Mouse (Mus musculus): ENCODE results near the gene Ripply3.

Ripply3 gene

DNA sequence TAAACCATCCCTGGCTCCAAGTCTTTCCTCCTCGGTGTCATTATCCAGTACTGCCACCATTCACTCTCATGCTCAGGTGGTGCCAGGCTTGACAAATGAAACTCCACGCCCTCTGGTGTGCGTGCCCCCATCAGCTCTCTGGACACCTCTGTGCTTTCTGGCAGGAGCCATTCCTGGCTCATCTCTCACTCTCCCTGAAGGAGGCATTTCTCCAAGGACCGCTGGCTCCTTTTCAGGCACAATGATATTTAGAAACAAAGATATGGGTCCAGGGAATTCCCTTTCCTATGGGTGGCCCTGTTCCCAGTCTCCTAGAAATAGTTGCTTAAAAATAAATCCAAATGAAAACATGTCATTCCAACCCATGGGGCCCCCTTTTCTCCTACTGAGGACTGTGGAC is 19.2 kb upstream of the Ripply3 start:
- ChIA-PET POLR2A (interaction anchor here in 1 of 4 experiments (1.0 to 1.8 kb wide), 2 partner anchors 9 to 335 kb away, joined by 3 to 5 read pairs; no protein-coding TSS in a partner anchor), CTCF (no interaction called here)

DNA sequence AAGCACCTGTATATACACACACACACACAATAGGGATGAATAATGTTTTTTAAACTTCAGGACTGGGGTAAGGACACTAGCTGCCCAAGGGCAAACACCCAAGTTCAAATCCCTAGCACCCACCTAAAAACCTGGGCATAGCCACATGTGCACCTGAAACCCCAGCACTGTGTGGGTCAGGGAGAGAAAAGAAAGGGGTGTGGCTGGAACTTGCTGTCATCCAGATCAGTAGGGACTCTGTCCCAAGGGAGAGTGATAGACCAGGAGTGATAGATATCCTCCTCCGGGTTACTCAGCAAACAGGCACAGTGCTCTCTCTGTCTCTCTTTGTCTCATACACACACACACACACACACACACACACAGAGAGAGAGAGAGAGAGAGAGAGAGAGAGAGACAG is 16.8 kb upstream of the Ripply3 start:
- ChIA-PET CTCF (interaction anchor here in 1 of 4 experiments (0.6 kb wide), 1 partner anchor 516 kb away, joined by 3 read pairs; no protein-coding TSS in a partner anchor), POLR2A (interaction anchor here in 3 of 4 experiments (0.6 to 3.8 kb wide), 3 partner anchors 8 to 153 kb away, joined by 4 to 44 read pairs (median 11); no protein-coding TSS in a partner anchor)

DNA sequence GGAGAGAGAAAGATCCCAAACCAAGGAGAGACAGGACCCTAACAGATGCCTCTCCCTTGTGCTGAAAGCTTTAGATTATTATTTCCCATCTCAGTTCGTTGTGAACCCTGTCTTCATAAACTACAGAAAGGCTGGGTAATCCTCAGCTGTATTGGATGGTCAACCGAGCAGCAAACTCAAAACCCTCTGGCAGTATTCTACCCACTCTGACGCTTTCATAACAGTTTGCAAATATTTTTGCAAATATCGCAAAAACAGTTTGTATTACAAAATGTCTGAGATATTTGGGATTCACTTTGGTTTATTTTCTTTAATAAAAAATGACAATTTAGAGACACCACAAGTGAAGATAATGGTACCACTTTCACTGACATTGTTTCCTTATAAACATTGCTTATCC is 16.3 kb upstream of the Ripply3 start:
- CTCF ChIA-PET, result interaction anchor here in 1 of 4 experiments (2.8 kb wide), 1 partner anchor 10 kb away, joined by 16 read pairs; no protein-coding TSS in a partner anchor
- POLR2A ChIA-PET, result interaction anchor here in 3 of 4 experiments (0.5 to 3.8 kb wide), 8 partner anchors 9 to 516 kb away, joined by 3 to 44 read pairs (median 4); no protein-coding TSS in a partner anchor

DNA sequence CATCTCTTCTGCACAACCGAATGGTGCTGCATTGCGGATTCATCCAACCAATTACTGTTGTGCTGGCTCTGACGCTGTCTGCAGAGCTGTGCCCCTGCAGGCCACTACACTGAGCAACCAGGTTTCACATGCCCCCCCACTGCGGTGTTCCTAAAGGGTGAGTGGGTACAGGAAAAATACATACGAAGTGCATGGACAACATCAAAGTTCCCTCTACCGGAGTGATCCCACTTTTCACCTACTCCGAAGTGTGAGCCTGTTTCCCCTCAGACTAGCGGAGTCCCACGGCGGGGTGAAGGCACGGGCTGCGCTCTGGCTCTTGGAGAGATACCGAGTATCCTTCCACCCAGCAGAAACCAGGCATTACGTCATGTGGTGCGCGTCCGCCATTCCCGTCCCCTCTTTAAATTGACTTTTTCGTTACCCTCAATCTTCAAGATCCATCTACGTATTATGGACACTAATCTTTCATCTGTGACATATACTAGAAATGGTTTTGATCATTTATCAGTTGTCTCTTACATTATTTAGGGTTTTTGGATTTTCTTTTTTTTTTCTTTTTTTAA is 15.5 kb upstream of the Ripply3 start:
- ChIA-PET CTCF (interaction anchor here in 3 of 4 experiments (0.5 to 2.8 kb wide), 17 partner anchors 10 to 1609 kb away, joined by 3 to 16 read pairs (median 4); partner anchors contain the start of gene Ripply3 (in 1 of the 3)), POLR2A (interaction anchor here (0.5 to 3.8 kb wide), 26 partner anchors 10 to 544 kb away, joined by 3 to 44 read pairs (median 4); partner anchors contain the start of genes Pigp (in 1 of the 4), Ripply3 (in 1 of the 4), Sim2 (in 1 of the 4) and Ttc3 (in 1 of the 4))

DNA sequence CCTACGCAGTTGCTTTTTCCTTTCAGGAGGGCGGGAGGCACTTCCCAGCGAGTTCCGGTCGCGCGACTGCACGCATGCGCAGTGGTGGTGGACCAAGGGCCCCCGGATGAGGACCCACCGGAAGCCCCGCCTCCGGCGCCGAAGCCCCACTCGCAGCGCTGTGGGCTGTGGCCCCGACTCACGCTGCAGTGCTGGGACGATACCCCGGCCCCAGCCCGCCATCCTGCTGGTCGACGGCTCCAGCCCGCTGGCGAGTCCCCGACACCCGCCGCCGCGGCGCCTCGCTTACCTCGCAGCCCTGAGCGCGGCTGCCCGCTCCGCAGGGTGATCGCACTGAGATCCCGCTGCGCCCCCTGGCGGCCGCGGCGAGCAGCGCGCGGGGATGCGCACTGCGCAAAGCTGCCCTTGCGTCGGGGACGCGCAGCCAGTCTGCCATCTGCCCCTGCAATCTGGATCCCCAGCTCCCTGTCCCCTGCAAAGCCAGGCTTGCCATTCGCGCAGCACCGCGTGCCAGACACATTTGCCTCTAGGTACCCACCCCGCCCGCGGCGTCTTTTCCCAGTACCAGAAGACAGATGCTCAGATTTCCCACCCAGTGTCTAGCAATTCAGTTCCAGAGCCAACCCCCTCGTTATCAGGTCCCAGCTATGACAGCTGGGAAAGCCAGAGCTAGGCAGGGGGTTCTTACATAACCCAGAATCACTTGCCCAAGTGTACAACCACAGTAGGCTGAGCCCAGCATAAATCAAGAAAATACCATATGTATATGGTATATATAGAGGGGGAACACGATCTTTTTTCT is 14.8 kb upstream of the Ripply3 start, which contains the start of gene Hlcs:
Gene Hlcs (minus strand): TSS at position 343 of the 802 bp plus-strand sequence.
- POLR2A ChIA-PET, result interaction anchor here (0.5 to 3.8 kb wide), 45 partner anchors 9 to 543 kb away, joined by 3 to 44 read pairs (median 4); partner anchors contain the start of genes Ripply3 (in 2 of the 4), Ttc3 (in 2 of the 4), Chaf1b (in 1 of the 4) and Cldn14 (in 1 of the 4)
- CTCF ChIA-PET, result interaction anchor here (0.5 to 2.8 kb wide), 40 partner anchors 9 to 1608 kb away, joined by 3 to 16 read pairs (median 4); partner anchors contain the start of genes Chaf1b (in 1 of the 4), Ripply3 (in 1 of the 4) and Ttc3 (in 1 of the 4)

DNA sequence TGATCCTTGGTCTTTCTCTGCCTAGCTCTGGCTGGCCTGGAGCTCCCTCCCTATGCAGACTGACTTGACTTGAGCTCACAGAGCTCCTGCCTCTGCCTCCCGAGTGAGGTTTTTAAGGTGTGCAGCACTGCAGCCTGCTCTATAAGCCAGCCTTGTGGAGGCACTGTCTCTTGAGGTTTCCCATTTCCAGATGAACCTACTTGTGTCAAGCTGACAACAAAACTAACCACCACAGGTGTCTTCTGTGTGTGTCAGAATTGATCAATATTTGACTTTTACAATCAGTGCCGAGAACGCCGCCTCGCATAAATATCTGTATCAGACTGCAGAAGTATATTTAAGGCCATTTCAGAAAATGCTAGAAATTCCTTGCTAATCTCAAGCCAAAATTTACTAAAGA is 13.6 kb upstream of the Ripply3 start:
- CTCF ChIA-PET, result interaction anchor here in 3 of 4 experiments (0.6 to 2.8 kb wide), 7 partner anchors 10 to 396 kb away, joined by 3 to 16 read pairs (median 4); no protein-coding TSS in a partner anchor
- POLR2A ChIA-PET, result interaction anchor here (0.5 to 3.8 kb wide), 24 partner anchors 10 to 606 kb away, joined by 3 to 44 read pairs (median 4); partner anchors contain the start of genes Ripply3 (in 2 of the 4), Pigp (in 1 of the 4), Ttc3 (in 1 of the 4) and Vps26c (in 1 of the 4)

DNA sequence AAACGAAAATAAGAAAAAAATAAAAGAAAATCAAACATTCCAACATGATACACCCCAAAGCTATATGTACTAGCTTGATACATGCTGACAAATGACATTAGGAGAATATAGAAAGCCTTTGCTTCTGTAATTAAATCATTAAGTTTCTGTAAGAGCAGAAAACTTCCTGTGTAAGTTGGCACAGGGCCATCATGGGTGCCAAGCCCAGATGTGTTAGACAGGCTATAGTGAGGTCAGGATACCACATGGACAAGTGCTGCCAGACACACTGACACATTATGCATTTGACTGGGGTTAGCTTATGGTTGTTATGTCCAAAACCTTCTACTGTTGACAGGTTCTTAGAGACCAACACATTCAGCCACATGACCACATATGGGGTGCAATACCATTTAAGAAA is 13.0 kb upstream of the Ripply3 start:
- ChIA-PET CTCF (no interaction called here), POLR2A (interaction anchor here (0.6 to 3.8 kb wide), 14 partner anchors 9 to 520 kb away, joined by 3 to 44 read pairs (median 4); partner anchors contain the start of genes Ttc3 (in 2 of the 4), Pigp (in 1 of the 4) and Ripply3 (in 1 of the 4))

DNA sequence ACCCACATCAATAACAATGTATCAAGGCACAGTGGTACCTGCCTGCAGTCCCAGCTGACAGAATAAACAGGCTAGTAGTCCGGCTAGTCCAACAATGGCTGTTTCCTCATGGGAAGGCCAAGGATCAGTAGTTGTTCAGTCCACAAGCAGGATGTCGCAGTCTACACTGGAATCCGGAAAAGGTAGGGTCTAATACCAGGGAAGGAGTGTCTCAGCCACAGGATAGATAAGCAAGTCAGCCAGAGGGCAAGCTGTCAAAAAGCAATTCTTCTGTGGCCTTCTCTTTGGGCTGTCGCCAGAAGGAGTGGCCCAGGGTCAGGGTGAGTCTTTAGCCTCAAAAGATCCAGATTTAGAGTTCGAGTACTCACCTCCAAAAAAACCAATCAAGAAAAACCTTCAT is 10.5 kb upstream of the Ripply3 start:
- ChIA-PET POLR2A (interaction anchor here in 2 of 4 experiments (0.8 to 3.2 kb wide), 6 partner anchors 11 to 434 kb away, joined by 3 to 12 read pairs (median 4); partner anchors contain the start of genes Chaf1b (in 1 of the 2) and Ripply3 (in 1 of the 2)), CTCF (interaction anchor here in 1 of 4 experiments (0.6 kb wide), 1 partner anchor 239 kb away, joined by 3 read pairs; no protein-coding TSS in a partner anchor)

DNA sequence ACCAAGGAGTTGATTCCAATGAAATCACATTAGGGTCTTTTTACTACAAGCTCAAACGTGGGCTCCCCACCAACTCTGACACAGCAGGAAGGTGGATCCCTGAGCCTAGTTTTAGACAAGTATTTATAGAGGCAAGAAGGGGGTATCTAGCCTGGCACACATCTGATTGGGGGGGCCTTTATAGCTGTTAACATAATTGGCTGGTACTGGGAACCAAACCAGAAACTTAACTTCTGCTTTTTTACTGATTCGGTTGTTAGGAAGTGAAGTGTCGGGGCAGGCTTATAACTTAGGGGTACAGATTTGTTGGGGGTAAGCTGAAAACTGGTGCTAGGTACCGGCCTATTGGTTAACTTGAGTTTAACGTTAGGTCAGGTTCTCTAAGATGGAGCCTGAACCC is 8.0 kb upstream of the Ripply3 start:
- ChIA-PET POLR2A (no interaction called here), CTCF (no interaction called here)

DNA sequence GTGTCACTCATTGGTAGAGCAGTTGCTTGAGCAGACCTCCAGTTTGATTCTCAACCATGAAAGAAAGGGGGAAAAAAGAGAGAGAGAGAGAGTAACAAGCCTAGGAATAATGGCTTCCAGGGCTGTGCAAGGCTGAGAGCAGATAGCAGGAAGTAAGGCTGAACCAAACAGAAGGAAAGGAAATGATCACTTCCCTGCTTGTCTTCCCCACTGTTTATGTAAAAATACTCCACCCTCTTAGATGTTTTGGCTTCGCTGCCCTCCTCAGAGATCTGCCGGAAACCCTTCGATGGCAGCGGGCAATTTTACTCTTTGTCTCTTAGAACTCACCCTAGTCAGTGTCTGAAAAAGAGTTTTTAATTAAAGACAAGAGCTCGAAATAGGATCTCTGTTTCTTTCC is 4.5 kb upstream of the Ripply3 start:
- ChIA-PET CTCF (interaction anchor here in 3 of 4 experiments (0.6 to 3.0 kb wide), 4 partner anchors 10 to 54 kb away, joined by 3 to 13 read pairs (median 6); partner anchors contain the start of gene Hlcs (in 2 of the 3)), POLR2A (interaction anchor here in 3 of 4 experiments (0.8 to 2.9 kb wide), 4 partner anchors 8 to 245 kb away, joined by 3 to 7 read pairs (median 5); partner anchors contain the start of gene Hlcs (in 3 of the 3))

DNA sequence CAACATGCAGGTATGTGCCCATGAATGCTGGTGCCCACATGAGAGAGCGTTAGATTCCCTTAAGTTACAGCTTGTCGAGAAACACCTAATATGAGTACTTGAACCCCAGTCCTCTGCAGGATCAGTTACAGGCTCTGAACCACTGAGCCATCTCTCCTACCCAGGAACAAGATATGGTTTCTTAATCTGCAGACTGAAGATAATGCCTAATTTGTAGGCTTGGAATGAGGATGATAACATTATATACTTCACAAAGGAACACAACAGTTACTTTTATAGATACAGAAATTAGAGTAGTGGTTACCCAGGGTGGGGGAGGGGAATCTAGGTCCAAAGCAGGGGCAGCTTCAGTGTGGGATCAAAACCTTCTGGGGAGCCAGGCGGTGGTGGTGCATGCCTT is 2.2 kb upstream of the Ripply3 start:
- CTCF ChIA-PET, result interaction anchor here in 2 of 4 experiments (1.4 to 3.0 kb wide), 2 partner anchors 12 kb away, joined by 3 to 13 read pairs; partner anchors contain the start of gene Hlcs (in 2 of the 2)
- POLR2A ChIA-PET, result interaction anchor here in 3 of 4 experiments (0.5 to 4.1 kb wide), 6 partner anchors 9 to 183 kb away, joined by 3 to 25 read pairs (median 4); partner anchors contain the start of gene Hlcs (in 2 of the 3)

DNA sequence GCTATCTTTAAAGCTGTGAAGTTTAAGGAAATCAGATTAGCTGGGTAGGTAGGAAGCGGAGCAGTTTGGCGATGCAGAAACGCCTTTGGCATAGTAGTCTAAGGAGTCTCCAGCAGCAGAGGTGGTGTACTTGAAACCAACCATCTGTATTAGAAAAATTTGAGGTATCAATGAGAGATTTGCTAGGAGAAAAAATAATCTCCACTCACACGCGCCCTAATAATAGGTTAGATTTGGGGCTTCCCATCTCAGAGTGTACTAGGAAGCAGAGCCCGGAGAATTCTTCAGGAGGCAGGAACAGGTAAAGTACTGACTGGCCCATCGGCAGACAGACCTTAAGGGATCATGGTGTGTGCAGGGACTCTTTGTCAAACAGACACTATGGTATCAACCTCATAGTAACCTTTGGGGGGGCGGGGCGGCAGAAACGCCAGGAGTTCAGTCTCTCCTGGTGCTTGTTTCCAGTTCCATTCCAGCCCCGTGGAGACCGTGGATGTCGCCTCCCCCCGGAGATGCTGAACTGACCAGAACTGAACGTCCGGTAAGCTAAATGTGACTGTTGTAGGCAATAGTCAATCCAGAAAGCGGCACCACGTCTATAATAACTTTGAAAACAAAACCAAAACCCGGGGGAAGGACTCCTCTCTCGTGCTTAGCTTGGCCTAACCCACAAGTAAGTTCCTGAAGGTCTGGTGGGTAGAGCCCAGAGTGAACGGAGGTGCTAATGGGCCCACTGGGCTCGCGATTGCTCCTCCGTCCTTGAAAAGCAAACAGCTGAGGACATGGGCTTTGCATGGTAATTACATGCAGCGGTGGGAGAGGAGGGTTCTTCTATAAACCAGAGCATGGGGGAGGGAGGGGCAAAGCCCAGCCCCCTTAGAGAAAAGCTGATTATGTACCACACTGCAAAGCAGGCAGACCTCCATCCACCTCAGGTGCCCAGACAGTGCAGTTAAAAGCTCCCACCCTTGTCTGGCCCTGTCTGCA is 954 bp downstream of the Ripply3 start:
- ChIA-PET CTCF (interaction anchor here (0.5 to 2.5 kb wide), 9 partner anchors 15 to 721 kb away, joined by 3 to 11 read pairs (median 4); partner anchors contain the start of gene Hlcs (in 3 of the 4)), POLR2A (interaction anchor here in 3 of 4 experiments (0.6 to 4.1 kb wide), 10 partner anchors 8 to 534 kb away, joined by 3 to 25 read pairs (median 4); partner anchors contain the start of gene Hlcs (in 2 of the 3))

DNA sequence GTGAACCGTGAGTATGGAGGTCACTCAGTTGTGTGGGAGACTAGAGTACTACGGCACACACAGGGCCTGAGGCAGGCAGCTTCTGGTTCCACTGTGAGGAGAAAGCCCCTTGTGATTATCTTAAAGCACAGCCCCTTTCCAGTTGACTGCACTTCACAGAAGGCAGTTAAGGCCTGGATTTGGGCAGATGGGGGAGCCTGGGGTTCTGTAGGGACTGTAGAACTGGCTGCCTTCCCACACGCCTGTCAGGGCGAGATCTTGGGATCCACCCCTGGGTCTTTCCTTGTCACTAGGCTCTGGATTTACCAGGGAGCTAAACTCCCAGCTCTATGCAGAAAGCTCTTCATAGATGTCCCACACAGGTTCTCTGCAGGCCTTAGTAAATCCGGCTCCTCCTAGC is 2.2 kb downstream of the Ripply3 start:
- ChIA-PET CTCF (interaction anchor here (0.6 to 2.5 kb wide), 8 partner anchors 17 to 1821 kb away, joined by 3 to 11 read pairs (median 4); partner anchors contain the start of gene Hlcs (in 3 of the 4)), POLR2A (interaction anchor here in 2 of 4 experiments (0.6 to 3.8 kb wide), 5 partner anchors 16 to 291 kb away, joined by 3 to 20 read pairs (median 3); partner anchors contain the start of genes Hlcs (in 1 of the 2) and Ttc3 (in 1 of the 2))

DNA sequence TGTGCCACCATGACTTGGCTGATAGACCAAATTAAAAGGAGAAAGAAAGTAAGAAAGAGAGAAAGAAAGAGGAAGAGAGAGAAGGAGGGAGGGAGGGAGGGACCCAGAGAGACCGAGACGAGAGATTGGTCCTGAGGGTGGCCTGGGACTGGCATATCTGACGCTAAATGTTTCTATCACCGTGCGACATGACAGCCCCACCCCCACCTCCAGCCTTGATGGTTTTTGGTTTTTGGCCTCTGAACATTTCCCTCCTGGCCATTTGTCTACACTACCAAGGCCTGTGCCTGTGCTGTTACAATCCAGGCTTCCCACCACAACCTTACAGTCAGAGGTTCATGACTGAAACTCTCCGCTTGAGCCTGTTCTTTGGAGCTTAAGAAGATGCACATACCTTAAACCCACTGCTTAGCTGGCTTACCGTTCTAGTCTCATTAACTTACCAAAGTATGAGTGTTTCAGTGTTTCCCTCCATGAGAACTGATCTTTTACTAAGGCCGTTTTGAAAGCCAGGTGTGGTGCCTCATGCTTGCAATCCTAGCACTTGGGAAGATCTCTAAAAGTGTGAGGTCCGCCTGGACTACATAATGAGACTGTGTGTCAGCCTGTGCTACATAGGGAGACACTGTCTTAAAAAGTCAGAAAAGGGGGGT is 3.1 kb downstream of the Ripply3 start:
- POLR2A ChIA-PET, result interaction anchor here in 1 of 4 experiments (0.6 kb wide), 1 partner anchor 39 kb away, joined by 4 read pairs; the partner anchor contains the start of gene Ttc3
- CTCF ChIA-PET, result interaction anchor here in 2 of 4 experiments (0.6 to 1.6 kb wide), 5 partner anchors 18 to 1822 kb away, joined by 3 to 4 read pairs (median 3); partner anchors contain the start of gene Hlcs (in 1 of the 2)

DNA sequence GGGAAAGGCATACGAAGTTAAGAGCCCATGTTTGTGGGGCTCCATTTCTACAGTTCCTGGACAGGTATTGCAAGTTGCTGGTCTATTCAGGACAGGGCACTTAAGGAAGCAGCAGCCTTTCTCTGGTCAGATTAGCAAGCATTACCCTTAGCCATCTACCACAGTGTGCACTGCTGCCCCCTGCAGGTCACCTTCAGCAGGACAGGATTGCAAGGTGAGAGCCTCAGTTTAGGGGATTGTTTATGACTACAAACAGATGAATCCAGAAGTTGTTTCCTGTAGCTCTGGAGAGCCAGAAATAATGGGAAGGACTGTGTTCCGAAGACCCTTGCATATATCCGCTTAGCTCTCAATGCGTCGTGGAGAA is 3.6 kb downstream of the Ripply3 start:
- CTCF ChIA-PET, result interaction anchor here in 3 of 4 experiments (0.5 to 1.6 kb wide), 5 partner anchors 22 to 472 kb away, joined by 3 to 4 read pairs (median 3); no protein-coding TSS in a partner anchor
- POLR2A ChIA-PET, result interaction anchor here in 1 of 4 experiments (1.3 kb wide), 1 partner anchor 18 kb away, joined by 4 read pairs; no protein-coding TSS in a partner anchor

DNA sequence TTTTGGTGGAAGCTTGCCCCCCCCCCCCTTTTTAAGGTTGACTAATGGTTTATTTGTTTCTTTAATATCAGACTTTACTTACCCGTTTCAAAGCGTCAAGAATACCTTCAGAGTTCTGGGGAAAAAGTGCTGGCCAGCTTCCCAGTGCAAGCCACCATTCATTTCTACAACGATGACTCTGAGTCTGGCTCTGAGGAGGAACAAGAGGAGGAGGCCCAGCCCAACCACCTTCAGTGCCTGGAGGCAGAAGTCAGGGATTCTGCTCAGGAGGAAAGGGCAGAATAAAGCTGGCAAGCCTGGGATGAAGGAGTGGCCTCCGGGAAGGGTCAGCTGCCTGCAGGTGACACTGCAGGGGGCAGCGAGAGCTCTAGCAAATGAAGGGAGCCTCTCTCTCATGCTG is 7.4 kb downstream of the Ripply3 start:
- ChIA-PET POLR2A (interaction anchor here in 1 of 4 experiments (0.7 to 1.5 kb wide), 3 partner anchors 14 to 22 kb away, joined by 3 to 4 read pairs (median 4); partner anchors contain the start of gene Hlcs), CTCF (interaction anchor here (0.6 to 1.0 kb wide), 5 partner anchors 22 to 1514 kb away, joined by 3 to 5 read pairs (median 4); no protein-coding TSS in a partner anchor)
